Mouse (Mus musculus): ENCODE results near the gene Ergic3.

Gene Ergic3

GRCm38 (mm10) chr2:156007888-156008532, at the start of gene Ergic3, which contains the start of gene 6430550D23Rik:
TSS of gene Ergic3 (plus strand) at chr2:156008045.
TSS of gene 6430550D23Rik (minus strand) at chr2:156007977.
- peak; percentile 95 for DNase-seq (ENCODE audit: low read depth, low spot score)

DNA sequence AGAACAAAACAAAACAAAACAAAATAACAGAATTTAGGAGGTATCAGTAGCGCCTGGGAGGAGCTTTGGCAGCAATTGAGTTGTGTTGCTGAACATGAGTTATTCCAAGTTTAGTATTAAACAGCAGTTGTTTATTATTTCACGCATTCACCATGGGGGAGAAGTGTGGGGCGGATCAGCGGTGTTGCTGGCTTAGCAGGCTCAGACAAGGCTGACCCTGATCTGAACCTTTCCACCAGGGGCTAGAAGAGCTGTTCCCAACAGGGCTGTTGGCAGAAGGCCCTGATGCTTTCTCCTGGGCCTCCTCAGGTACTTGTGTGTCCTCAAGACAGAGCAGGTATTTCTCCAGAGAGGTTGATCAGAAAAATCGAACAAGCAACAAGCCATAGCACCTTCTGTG, 47.9 kb upstream of the Ergic3 start:
- no peak for DNase-seq (ENCODE audit: low read depth, low spot score)

- DNase-seq (ENCODE audit: low read depth, low spot score) = no peak
Observed at GRCm38 (mm10) chr2:155961862-155962261, 46.0 kb upstream of the Ergic3 start.

GRCm38 (mm10) chr2:155962991-155963390, 44.9 kb upstream of the Ergic3 start:
- DNase-seq (ENCODE audit: low read depth, low spot score) = no peak

DNA sequence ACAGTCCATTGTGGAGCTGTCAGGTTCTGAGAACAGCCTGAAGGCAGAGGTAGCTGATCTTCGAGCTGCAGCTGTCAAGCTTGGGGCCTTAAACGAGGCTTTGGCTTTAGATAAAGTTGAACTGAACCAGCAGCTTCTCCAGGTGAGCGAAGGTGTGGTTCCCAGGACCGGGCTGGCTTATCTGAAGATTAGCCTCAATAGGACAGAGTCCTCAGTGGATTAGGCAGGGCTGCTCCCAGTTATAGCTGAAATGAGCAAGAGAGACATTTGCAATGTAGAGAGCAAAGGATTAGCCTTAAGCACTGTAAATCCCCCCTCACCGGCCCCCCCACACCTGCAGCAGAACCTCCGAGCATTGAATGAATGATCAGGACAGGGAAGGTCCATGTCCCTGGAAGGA, 34.5 kb upstream of the Ergic3 start:
- DNase-seq (ENCODE audit: low read depth, low spot score) = no peak

GRCm38 (mm10) chr2:155974087-155974731, 33.6 kb upstream of the Ergic3 start:
- DNase-seq (ENCODE audit: low read depth, low spot score) = no peak

DNA sequence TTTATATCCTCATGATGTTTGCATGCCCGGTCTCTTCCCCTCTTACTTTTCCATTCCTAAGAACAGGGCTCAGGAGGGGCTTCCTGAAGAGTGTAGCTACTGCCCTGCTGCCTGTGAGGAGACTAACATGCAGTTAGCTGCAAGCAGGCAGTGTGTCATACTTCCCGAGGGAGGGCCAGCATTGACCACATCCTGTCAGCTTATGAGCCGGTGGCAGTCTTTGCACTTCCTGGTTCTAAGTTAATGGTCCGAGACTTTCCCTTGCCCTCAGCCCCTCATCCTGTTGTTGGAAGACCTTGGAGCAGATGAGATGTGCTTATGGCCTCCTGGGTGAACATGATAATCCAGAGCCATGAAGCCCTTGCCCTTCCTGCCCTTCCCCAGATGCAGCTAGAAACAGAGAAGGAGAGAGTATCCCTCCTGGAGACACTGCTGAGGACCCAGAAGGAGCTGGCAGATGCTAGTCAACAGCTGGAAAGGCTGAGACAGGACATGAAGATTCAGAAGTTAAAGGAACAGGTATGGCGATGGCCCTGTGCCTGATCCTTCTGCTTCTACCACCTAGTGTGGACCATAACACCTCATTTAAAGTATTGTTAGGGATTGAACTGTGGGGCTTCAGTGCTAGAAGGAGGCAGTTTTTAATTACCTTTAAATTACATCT, 28.4 kb upstream of the Ergic3 start:
- no peak for DNase-seq (ENCODE audit: low read depth, low spot score)

GRCm38 (mm10) chr2:155985776-155986175, 22.1 kb upstream of the Ergic3 start:
- DNase-seq (ENCODE audit: low read depth, low spot score) = no peak

- no peak for DNase-seq (ENCODE audit: low read depth, low spot score)
Observed at GRCm38 (mm10) chr2:155987131-155987530, 20.7 kb upstream of the Ergic3 start.

GRCm38 (mm10) chr2:155989085-155989484, 18.8 kb upstream of the Ergic3 start:
- no peak for DNase-seq (ENCODE audit: low read depth, low spot score)

GRCm38 (mm10) chr2:155991151-155991550, 16.7 kb upstream of the Ergic3 start:
- no peak for DNase-seq (ENCODE audit: low read depth, low spot score)

- DNase-seq (ENCODE audit: low read depth, low spot score) = no peak
Observed at GRCm38 (mm10) chr2:155991863-155992321, 16.0 kb upstream of the Ergic3 start.

- no peak for DNase-seq (ENCODE audit: low read depth, low spot score)
Observed at GRCm38 (mm10) chr2:156005393-156005792, 2.5 kb upstream of the Ergic3 start.

- DNase-seq (ENCODE audit: low read depth, low spot score) = no peak
Observed at GRCm38 (mm10) chr2:156018106-156018505, 10.3 kb downstream of the Ergic3 start.

DNA sequence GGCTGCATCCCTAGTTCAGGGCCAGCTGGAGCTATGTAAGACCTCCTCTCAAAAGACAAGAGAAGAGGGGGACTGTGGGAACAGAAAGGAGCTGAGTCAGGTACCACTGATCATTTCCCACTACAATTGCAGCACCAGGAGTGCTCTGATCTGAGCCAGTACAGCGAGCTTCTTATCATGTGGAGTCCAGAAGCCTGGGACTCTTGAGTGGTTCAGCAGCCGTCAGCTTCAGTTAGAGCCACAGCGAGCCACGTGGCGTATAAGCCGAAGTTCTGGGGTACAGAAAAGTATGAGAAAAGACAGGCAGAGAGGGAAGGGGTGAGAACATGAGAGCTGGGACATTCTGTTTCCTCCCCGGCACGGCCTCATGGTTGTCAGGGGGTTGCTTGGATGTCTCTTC, 13.4 kb downstream of the Ergic3 start:
- DNase-seq (ENCODE audit: low read depth, low spot score) = no peak

DNA sequence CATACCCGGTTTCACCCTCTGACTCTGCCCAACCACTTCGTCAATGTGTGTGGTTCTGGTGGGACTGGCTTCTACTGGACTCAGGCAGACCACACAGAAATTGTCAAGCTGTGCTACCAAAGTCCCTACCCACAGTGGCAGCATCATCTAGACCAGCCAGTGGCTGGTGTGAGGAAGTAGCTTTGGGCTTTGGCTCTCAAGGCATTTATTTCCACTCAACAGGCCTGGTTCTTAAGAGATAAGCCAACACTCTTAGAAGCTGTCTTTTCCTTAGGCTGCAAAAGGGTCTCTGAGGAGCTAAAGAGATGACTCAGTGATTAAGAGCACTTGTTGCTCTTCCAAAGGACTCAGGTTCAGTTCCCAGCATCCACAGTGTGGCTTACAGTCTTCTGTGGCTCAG, 13.9 kb downstream of the Ergic3 start:
- DNase-seq (ENCODE audit: low read depth, low spot score) = no peak

GRCm38 (mm10) chr2:156025482-156025881, 17.6 kb downstream of the Ergic3 start:
- DNase-seq (ENCODE audit: low read depth, low spot score) = peak; percentile 4

GRCm38 (mm10) chr2:156039390-156039789, 31.5 kb downstream of the Ergic3 start:
- no peak for DNase-seq (ENCODE audit: low read depth, low spot score)

DNA sequence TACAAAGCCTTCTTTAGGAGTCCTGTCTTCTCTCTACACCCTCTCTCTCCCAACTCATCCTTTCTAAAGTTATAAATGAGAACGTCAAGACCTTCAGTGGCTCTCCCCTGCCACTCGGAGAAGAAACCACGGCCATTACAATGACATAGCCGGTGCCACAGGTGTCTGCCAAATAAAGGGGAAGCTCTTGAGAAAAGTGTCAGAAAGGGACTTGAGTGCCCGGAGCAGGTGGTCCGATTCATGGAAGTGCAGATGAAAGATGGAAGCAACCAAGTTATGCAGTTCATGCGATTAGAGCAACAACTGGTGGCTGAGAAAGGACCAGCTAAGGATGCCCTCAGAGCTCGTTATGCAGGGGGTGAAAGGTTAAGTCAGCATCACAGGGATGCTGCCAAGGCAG, 35.1 kb downstream of the Ergic3 start:
- no peak for DNase-seq (ENCODE audit: low read depth, low spot score)

DNA sequence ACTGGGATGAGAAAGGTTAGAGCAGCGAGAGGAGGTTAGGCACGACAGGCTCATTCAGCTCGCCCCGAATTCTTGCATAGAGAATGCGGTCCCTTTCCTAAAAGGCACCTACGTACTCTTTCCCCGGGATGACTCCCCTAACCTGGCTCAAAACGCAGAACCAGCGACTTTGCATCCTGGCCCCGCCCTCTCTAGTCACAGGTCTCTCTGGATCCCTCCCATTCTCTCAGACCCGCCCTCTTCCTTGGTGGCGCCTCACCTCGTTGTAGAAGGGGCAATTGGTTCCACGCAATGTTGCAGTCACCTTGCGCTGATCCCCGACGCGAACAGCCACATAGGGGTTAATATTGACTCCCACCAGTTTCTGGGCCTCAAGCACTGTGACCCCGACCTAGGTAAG, 40.1 kb downstream of the Ergic3 start:
- DNase-seq (ENCODE audit: low read depth, low spot score) = no peak

DNA sequence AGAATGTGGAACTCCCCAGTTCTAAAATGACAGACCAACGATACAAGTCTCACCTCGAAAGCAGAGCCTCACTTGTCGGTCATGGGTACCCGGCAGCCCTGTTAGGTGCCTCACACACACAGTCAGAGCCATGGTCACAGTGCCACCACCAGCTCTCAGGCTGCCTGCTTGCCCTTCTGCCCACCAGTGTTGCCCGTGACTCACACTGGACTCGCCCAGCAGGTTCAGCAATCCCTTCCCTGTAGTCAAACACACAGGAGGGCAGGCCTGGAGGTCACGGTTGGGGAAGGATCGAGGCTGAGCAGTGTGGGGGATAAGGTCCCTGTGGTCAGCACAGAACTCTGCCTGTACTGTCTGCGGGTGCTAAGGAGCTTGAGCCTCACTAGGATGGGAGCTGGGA, 45.0 kb downstream of the Ergic3 start, which contains the start of gene Fer1l4:
Gene Fer1l4, minus strand, starts transcription at position 132 of the 400 bp plus-strand sequence.
- DNase-seq (ENCODE audit: low read depth, low spot score) = no peak
